Comparison of ENCODE assay signal across 16 mouse cellular contexts in genomic region chr13:115856632-115857031, GRCm38 (mm10).
"Had no signal": no experiment of that assay in that cellular context is flagged by ENCODE, and none has a peak within 500 bp of the region (broad histone marks: within the 10 kb centered on the region; RNA-seq: fewer than 3 reads in every experiment).

No protein-coding gene starts in this region.

- H3K27me3 ChIP-seq: neural tube, embryonic 13.5 days; neural tube, embryonic 15.5 days; stomach, embryonic 15.5 days had no signal

- H3K4me2 ChIP-seq: neural tube, embryonic 13.5 days; neural tube, embryonic 15.5 days; stomach, embryonic 15.5 days had no signal

- H3K9me3 ChIP-seq: neural tube, embryonic 13.5 days; neural tube, embryonic 15.5 days; stomach, embryonic 15.5 days had no signal

- H3K9ac ChIP-seq: neural tube, embryonic 13.5 days; neural tube, embryonic 15.5 days; stomach, embryonic 15.5 days had no signal

- DNase-seq: retina, postnatal 1 day; right cerebral cortex, adult 18-20 months; right cerebral cortex, postnatal 14 days; right cerebral cortex, postnatal 25 days; right cerebral cortex, postnatal 4 days; spleen, adult 18-20 months; thymus, adult 18-20 months; thymus, adult 2 months; thymus, postnatal 14 days; thymus, postnatal 25 days; thymus, postnatal 36 days; thymus, postnatal 4 days had no signal

- H3K4me3 ChIP-seq: neural tube, embryonic 13.5 days; neural tube, embryonic 15.5 days; stomach, embryonic 15.5 days had no signal

- H3K27ac ChIP-seq: neural tube, embryonic 13.5 days; neural tube, embryonic 15.5 days; stomach, embryonic 15.5 days; stomach, postnatal 0 days had no signal

- H3K4me1 ChIP-seq: neural tube, embryonic 13.5 days; neural tube, embryonic 15.5 days; stomach, embryonic 15.5 days had no signal

- H3K36me3 ChIP-seq: neural tube, embryonic 13.5 days; neural tube, embryonic 15.5 days; stomach, embryonic 15.5 days had no signal
